Mouse (Mus musculus) regulatory T cell (primary cell): ENCODE data around the gene Mea1.

Experiments
- in situ Hi-C: fragments of 300-600 bp; cut with MboI, MseI; formaldehyde crosslinking; loops from one replicate; pipeline ENCODE4 v1.15.1; 2025; ENCODE audit warnings: high pct_unique_total_duplicates

Mea1 gene

DNA sequence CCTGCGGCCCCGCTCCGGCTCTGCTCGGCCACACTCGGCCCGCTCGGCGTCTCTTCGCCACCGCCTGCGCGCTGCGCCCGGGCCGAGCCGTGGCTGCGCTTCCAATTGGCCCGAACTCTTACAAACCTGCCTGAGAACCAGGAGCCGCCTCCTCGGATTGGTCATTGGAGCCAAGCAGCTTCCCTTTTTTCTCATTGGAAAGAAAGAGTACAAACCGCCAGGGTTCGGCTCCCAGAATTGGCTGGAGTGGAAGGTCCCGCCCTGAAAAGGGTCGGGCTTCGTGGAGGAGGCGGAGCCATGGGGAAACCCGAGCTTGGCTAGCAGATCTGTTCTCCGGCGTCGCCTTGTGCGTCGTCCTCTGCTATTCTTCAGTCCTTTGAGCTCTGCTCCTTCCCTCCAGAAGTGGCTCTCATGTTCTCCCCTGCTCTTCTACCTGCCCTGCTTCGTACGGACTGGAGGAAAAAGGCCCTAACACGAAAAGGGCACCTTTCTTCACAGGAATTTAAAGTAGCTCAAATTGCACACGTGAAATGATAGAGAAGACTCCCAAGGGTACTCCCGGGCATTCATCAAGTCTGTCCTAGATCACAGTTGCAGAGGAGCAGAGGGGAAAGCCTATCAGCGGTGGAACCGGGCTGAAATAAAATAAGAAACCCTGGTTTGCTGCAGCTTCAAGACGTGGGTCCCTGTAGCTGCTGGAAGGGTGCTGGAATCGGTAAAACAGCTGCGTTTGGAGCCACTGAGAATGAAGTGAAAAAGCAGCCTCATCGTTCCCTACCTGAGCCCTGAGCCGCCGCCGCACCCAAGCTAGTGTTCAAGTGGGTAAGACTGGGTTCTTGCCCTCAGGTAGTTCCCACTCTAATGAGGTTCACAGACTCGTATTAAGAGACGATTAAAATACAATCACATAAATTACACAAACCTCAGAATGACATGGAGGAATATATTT lies 26.6 kb downstream of the Mea1 start, which contains the start of gene Ppp2r5d:
Gene Ppp2r5d (minus strand): TSS at position 225 of the 949 bp plus-strand sequence.
- in situ Hi-C loops = no loop called here

DNA sequence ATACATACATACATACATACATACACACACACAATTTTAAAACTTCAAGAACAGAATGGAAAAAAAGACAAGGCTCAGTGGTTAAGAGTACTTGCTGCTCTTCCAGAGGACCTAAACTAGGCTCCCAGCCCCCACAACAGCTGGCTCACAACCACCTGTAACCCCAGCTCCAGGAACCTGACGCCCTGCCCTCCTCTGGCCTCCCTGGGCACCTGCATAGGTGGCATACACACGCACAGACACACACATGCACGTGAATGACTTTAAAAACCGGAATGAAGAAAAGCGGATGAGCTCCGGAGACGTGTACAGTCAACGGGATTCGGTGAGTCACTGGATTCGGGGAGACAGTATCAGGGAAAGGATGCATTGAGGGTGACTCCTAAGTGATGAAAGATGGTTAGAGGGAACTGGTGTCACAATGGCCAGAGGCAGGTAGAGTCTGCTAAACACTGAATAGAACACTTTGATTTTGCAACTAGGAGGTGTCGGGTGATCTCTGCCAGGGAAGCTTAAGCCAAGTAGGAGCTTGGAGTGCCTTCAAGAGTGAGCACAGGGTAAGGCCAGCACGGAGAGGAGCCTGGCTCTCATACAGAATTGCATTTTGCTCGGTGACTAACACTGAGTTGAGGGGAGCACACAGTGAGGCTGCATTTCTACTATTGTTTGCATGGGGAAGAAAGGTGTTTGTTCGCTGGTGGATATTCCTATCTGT lies 27.9 kb downstream of the Mea1 start:
- in situ Hi-C loops = no loop called here

DNA sequence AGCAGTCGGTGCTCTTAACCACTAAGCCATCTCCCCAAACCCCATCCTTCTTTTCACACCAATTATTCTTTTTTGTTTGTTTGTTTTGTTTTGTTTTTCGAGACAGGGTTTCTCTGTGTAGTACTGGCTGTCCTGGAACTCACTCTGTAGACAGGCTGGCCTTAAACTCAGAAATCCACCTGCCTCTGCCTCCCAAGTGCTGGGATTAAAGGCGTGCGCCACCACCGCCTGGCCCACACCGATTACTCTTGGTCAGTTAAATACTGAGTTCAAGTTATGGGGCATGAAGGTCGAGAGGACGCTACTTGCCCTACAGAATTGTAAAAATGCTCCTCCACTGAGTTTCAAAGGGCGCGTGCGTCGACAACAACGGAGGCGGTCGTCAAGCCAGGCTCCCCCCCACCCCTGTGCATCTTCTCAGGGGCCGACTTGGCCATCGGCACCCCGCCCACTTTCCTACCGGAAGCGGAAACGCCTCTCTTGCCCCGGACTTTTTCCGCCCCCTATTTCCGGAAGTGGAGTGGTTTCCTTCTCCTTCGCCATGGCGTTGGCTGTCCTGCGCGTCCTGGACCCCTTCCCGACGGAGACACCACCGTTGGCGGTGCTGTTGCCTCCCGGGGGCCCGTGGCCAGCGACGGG lies 32.5 kb downstream of the Mea1 start, which contains the start of gene Pex6:
Gene Pex6 (plus strand): TSS at position 505 of the 639 bp plus-strand sequence.
- in situ Hi-C loops = no loop called here

DNA sequence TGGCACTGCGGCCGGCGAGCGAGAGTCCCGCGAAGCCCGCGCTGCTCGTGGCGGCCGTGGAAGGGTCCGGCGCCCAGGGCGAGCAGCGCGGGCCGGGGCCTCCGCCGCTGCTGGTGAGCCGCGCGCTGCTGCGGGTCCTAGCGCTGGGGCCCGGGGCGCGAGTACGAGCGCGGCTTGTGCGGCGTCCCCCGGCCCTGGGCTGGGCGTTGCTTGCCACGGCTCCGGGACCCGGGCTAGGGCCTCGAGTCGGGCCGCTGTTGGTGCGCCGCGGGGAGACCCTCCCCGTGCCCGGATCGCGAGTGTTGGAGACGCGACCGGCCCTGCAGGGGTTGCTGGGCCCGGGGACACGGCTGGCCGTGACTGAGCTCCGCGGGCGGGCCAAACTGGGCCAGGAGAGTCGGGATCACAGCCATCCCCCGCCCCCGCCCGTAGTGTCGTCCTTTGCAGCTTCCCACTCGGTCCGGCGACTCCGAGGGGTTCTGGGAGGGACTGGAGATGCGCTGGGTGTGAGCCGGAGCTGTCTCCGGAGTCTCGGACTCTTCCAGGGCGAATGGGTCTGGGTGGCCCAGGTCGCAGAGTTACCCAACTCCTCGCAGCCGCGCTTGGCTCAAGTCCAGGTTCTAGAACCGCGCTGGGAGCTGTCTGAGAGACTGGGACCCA lies 33.1 kb downstream of the Mea1 start:
- in situ Hi-C loops = no loop called here

DNA sequence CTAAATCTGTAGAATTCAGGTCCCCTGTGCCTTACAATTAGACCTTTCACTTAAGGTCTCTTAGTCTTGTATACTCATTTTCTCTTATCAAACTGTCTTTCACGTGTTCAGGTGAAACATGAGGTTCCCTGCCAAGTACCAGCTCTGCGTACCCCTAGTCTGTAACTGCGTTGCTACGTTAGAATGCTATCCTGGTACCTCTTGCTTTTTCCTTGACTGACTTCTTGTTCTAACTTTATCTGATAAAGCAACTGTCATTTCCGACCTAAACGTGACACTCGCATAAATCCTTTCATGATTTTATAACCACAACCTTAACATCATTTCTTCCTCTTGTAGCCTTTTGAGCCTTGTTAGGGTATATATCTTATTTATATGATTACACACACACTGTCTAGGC lies 33.8 kb downstream of the Mea1 start:
- in situ Hi-C loops = no loop called here

DNA sequence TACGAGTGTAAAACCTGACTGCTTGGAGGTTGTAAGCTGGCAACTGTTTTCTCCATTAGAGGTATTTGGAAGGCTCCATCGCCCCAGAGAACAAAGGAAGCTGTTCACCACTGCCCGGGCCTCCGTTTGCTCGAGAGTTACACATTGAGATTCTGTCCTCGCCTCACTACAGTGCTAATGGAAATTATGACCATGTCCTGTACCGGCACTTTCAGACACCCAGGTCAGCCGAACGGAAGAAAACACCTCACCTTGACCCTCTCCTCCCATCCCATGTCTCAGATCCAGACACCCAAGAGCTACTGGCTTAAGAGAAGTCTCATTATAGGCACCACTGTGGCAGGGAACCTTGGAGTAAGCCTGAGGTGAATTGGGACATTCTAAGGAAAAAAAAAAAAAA lies 35.3 kb downstream of the Mea1 start:
- in situ Hi-C loops = no loop called here

DNA sequence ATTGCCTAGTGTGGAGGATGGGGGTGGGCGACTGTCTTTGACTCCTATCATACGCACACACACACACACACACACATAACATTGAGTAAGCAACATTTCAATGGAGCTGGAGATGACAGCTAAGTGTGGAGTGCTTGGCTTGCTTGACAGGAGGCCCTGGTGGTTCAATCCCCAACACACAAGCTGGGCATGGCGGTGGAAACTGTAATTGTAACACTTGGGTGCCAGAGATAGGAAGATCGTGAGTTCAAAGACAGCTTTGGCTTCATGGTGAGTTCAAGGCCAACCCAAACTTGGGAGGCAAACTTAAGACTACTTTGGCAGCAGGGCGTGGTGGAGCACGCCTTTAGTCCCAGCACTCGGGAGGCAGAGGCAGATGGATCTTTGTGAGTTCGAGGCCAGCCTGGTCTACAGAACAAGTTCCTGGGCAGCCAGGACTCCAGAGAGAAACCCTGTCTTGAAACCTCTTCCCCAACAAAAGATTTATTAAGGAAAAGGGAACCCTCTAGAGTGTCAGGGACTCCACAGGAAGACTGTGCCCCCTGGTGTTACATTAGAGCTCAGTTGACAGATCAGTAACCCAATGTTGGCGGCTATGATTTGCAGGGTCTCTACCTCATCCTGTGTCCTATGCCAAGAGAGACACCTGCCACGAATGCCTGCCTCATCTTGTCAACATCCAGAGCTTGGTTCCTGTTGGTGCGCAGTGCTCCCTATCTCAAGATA lies 36.3 kb downstream of the Mea1 start:
- in situ Hi-C loops = loop anchor here (5.0 kb wide), 1 partner anchor 52 kb away; no protein-coding TSS in a partner anchor

DNA sequence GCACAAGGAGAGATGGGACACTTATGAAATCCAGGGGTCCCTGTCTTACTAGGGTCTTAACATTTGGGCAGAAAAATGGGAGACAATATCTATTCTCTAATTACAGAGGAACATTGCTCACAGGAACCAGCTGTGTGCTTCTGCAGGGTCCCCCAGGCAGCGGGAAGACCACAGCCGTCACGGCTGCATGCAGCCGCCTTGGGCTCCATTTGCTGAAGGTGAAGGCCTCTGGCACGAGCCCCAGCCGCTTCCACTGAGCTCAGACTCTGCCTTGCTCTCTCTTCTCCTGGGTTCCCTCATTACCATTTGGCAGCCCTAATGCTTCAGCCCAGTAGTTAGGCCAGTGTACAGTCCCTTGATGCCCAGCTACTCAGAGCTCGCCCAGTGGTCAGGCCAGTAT lies 42.5 kb downstream of the Mea1 start:
- in situ Hi-C loops = loop anchor here (5.0 kb wide), 1 partner anchor 59 kb away; no protein-coding TSS in a partner anchor

DNA sequence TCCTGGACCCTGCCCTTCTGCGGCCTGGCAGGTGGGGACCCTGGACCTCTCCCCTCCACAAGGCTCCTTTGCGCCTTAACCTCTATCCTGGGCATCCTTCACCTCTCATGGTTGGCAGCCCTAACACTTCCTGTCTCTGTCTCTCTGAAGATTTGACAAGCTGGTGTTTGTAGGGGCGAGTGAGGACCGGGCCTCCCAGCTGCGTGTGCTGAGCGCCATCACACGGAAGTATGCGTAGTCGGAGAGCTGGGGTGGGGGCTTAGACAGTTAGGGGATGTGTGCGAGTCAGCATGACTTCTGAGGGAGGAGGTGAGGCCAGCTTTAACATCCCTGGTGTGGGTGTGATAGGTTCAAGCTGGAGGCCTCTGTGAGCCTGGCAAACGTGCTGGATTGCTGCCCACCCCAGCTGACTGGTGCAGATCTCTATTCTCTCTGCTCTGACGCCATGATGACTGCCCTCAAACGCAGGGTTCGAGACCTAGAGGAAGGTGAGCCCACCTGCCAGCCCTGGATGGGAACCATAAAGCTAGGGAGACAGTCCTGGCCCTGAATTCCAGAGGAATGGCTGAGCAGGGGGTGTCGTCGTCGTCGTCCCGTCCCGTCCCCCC lies 46.0 kb downstream of the Mea1 start:
- in situ Hi-C loops = loop anchor here (5.0 kb wide), 1 partner anchor 62 kb away; no protein-coding TSS in a partner anchor

DNA sequence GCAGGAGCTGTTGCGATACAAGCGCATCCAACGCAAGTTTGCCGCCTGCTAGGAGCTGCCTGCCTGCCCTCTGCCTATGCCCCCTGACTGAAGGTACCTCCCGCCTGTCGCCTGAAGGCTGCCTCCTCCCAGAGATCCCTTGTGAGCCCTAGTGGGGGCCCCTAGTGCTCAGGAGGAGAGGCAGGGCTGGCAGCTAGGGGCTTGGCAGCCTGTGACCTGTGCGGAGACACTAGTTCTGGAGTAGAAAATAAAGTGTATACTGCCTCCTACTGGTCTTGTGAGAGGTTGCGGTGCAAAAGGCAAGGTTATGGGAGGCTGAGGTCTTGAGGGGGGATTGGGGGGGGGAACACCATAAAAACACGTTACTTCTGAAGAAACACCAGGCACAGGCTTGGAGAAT lies 46.7 kb downstream of the Mea1 start:
- in situ Hi-C loops = no loop called here

DNA sequence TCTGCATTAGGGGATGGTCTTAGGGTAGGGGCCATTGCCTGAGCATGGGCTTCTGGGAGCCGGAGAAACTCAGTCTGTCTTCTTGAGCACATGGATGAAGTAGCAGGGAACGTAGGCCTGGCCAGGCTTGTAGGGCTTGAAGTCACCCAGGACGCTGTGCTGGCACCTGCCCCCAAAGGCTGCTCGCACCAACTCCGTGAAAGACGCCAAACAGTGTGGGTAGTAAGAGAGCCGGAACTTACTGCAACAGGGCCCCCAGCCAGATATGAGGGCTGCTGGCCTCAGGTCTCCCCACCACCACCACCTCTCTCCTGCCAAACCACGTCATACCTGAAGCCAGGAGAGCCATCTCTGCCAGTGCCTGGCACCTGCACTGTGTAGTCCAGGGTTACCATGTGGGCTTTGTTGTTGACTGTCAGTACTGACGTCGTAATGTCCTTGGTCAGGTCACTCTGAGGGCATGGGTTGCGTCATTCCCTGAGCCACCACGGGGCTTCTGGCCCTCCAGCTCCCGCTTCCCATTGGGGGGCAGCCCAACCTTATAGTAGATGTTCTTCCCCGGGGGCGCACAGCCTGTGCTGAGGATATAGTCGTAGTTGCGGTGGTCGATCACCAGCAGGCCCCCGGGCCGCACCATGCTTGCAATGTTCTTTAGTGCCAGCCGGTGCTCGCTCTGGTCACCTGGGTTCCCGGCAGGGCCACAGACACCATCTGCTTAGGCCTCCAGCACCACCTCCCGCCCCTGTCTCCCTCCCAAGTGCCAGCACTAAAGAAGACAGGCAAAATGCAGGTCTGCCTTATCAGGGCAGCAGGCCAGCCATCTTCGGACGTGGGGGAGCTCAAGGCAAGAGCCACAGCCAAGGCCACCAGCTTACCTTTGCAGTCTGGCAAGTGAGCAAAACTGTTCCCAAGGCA lies 47.4 kb downstream of the Mea1 start:
- in situ Hi-C loops = no loop called here

DNA sequence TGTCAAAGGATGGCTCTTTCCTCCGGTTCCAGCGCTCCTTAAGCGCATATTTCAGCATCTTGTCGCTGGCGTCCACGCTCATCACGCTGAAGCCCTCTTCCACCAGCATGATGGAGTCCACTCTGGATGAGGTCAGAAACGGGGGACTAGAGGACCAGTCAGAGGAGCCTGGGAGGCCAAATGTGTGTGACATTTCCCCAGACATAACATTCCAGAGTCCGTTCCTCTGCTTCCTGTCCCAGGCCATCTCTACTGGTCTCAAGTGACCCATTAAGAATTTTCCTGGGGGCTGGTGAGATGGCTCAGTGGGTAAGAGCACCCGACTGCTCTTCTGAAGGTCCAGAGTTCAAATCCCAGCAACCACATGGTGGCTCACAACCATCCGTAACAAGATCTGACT lies 48.7 kb downstream of the Mea1 start:
- in situ Hi-C loops = no loop called here

DNA sequence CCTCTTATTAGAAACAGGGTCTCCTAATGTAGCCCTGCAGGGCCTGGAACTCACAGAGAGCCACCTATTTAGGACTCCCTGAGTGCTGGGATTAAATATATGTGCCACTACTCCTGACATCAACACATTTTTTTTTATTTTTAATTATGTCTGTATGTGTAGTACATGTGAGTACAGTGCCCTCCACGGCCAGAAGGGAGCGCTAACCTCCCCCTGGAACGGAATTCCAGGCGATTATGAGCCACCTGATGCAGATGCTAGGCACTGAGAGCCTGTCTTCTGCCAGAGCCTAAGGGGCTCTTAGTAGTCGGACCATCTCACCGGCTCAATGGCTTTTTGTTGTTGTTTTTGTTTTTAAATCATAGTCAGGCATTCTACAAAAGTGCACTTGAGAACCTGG lies 49.4 kb downstream of the Mea1 start:
- in situ Hi-C loops = no loop called here

DNA sequence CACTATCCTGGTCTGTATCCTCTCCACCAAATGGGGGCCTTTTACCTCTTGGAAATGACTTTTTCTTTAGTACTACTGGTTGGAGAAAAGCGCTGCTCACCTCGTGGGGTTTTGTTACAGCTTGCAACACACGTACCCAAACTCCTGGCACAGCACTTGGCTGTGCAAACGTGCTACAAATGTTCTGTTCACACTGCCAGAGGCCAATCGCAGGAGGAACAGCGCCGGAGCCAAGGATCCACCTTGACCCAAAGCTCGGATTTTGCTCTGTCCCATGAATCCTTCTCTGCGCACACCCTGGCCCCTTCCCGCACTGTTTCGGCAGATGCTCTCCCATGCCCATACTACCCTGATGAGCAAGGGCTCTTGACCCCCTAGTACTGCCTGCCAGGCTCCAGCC lies 49.9 kb downstream of the Mea1 start:
- in situ Hi-C loops = no loop called here

DNA sequence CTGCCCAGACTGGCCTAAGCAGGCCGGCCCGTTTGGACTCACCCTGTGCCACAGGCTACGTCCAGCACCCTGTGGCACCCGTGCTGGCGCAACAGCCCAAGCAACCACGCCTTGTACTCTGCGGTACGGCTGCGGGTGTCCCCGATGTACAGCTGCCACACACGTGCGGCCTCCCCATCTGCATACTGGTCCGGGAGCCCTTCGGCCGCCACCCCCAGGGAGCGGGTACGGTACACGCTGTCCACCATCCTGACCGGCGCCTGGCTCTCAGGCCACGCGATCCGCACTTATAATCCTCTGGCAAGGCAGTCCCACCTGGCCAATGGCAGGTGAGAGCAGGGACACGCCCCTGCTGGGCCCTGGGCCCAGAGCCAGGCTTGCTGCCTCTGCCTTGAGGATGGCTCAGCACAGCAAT lies 50.3 kb downstream of the Mea1 start, which contains the start of gene Gnmt:
Gene Gnmt (minus strand): TSS at position 265 of the 415 bp plus-strand sequence.
- in situ Hi-C loops = no loop called here
